Mouse (Mus musculus): ENCODE measurements around the gene Prkca. TPM values are rescaled to one million over a fixed set of nuclear protein-coding genes. Genes with fewer than 3 reads are reported as not detected.

Prkca gene
- total and polyA plus RNA-seq, 3 experiments = 11.6 to 33.4 (median 32.2) TPM

DNA sequence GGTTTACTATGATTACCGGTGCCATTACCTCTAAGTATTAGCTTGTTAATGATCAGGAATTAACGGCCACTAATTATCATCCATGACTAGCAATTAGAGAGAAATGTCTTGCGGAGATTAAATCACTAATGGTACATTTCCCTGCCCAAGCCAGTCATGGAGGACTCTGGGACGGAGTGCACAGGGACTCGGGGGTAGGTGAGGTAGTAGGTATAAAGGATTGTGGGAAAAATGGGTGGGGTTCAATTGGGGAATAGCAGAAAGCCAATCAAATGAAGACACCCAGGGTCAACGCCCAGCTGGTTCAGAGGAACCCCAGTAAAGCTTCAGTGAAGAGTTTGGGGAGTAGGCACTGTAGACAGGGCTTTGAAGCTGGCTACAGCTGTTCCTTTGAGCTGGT lies 456.4 kb downstream of the Prkca start:
- H3K27me3 ChIP-seq (ENCODE audit: control insufficient read depth, insufficient read depth, low read length) = no peaks in the 10 kb centered on the region
- TF ChIP-seq CTCF (IDR thresholded peaks at IDR 0.05) (no peak), POLR2A (IDR thresholded peaks at IDR 0.05; ENCODE audit: insufficient read depth, low read depth, low read length) (no peak), EP300 (IDR thresholded peaks at IDR 0.05; ENCODE audit: insufficient read depth, low read depth, low read length) (no peak)
- no peak overlapping the region for H3K4me3 ChIP-seq
- DNase-seq = no peak
- H3K4me1 ChIP-seq (ENCODE audit: control insufficient read depth, insufficient read depth, low read length) = no peaks in the 10 kb centered on the region
- H3K27ac ChIP-seq = no peak overlapping the region
- intact Hi-C loops (cut with DNase I) = no loop called here
- H3K9ac ChIP-seq (ENCODE audit: low read depth, low read length) = no peak overlapping the region
- WGBS = 81% methylated on average over 6 of the region's 6 CpGs
- H3K36me3 ChIP-seq (ENCODE audit: control insufficient read depth, insufficient read depth, low read length) = no peaks in the 10 kb centered on the region
- no peaks in the 10 kb centered on the region for H3K79me2 ChIP-seq (replicated peaks; ENCODE audit: control insufficient read depth, insufficient read depth, low read length)

Small RNA genes lying within 50 kb of the gene (microRNA-seq; reads per million reads assigned to microRNA genes)
- 0 reads per million in 2 experiments for gene Mir7223

Other genes with a start within 250 kb of the Prkca start
- gene Apoh, start 574 bp downstream of the Prkca start, total RNA-seq (2021) = not detected
- gene Apoh, start 574 bp downstream of the Prkca start, polyA plus RNA-seq (2012; rRNA removed) = 0.35 and 1.7 TPM in 2 replicates
- gene Cep112, start 81.3 kb upstream of the Prkca start, total RNA-seq (2021) = 10 to 100 TPM; 10.6 to 14.4 TPM
- gene Cep112, start 81.3 kb upstream of the Prkca start, polyA plus RNA-seq (2012; rRNA removed) = 1.1 and 3.9 TPM in 2 replicates

Data from heart, adult 2 months (tissue).